Mouse (Mus musculus) midbrain, embryonic 15.5 days (tissue): ENCODE results near the gene Pja2. TPM values are rescaled to one million over a fixed set of nuclear protein-coding genes. Genes with fewer than 3 reads are reported as not detected.
A peak's percentile ranks its signal among the peaks of the same experiment; 100 is the strongest.

Experiments used
- ATAC-seq: fragments of 200-750 bp; cut with Nextera tagmentation; replicated peaks from 2 replicates; pipeline ENCODE4 v1.8.0; 2017; ENCODE audit warnings: moderate TSS enrichment
- H3K27ac ChIP-seq: fragments of 300-500 bp; sonication (generic); 2 replicates; pipeline ENCODE4 v1.5.1; 2015; ENCODE audit warnings: mild to moderate bottlenecking, inconsistent platforms
- H3K27me3 ChIP-seq: fragments of 300-500 bp; sonication (generic); replicated peaks from 2 replicates; pipeline ENCODE4 v1.6.1; 2015; ENCODE audit warnings: inconsistent platforms
- H3K36me3 ChIP-seq: fragments of 300-500 bp; sonication (generic); replicated peaks from 2 replicates; pipeline ENCODE4 v1.6.1; 2015; ENCODE audit warnings: inconsistent platforms
- H3K4me1 ChIP-seq: fragments of 300-500 bp; sonication (generic); 2 replicates; pipeline ENCODE4 v1.6.1; 2015; ENCODE audit warnings: inconsistent platforms
- H3K4me2 ChIP-seq: fragments of 300-500 bp; sonication (generic); 2 replicates; pipeline ENCODE4 v1.6.1; 2015; ENCODE audit warnings: inconsistent platforms, mild to moderate bottlenecking, moderate library complexity
- H3K4me3 ChIP-seq: fragments of 300-500 bp; sonication (generic); 2 replicates; pipeline ENCODE4 v1.5.1; 2015; ENCODE audit warnings: mild to moderate bottlenecking, inconsistent platforms
- H3K9ac ChIP-seq: fragments of 300-500 bp; sonication (generic); 2 replicates; pipeline ENCODE4 v1.6.1; 2015; ENCODE audit warnings: mild to moderate bottlenecking, inconsistent platforms
- H3K9me3 ChIP-seq: fragments of 300-500 bp; sonication (generic); 2 replicates; pipeline ENCODE4 v1.6.1; 2016; ENCODE audit warnings: inconsistent platforms
- WGBS: fragments of 180-500 bp; shearing (Covaris S2); methylation state at CpG from one replicate; pipeline ENCODE4 v1.1.7; 2015; ENCODE audit warnings: mixed read lengths; 5-methylcytosine and 5-hydroxymethylcytosine counted together
- polyA plus RNA-seq: library from polyadenylated mRNA; unstranded; fragments of >200 nt; fragmentation: Nextera tagmentation; extraction: Ambion mirVana; gene quantifications from 2 replicates; pipeline ENCODE4 v1.2.1, GENCODE M21; 2015

Gene Pja2
- 175 and 186 TPM in 2 replicates for polyA plus RNA-seq

- H3K9me3 ChIP-seq: no peaks in the 10 kb centered on the region
- WGBS: under 1% methylated on average over 41 of the region's 60 CpGs
- ATAC-seq: peak; percentile 99
- H3K36me3 ChIP-seq: no peaks in the 10 kb centered on the region
- H3K4me3 ChIP-seq: peak within 1 kb of the TSS; percentile 78
- H3K4me2 ChIP-seq: peak within 1 kb of the TSS; percentile 68
- peak within 1 kb of the TSS; percentile 100 for H3K9ac ChIP-seq
- peak within 1 kb of the TSS; percentile 99 for H3K27ac ChIP-seq
- H3K4me1 ChIP-seq: peaks cover 19% of the 10 kb centered on the region
- no peaks in the 10 kb centered on the region for H3K27me3 ChIP-seq
Measured at GRCm38 (mm10) chr17:64331898-64332769, at the start of gene Pja2. TSS of gene Pja2 (minus strand) at chr17:64331916.

- H3K4me2 ChIP-seq: no peak overlapping the region
- peak; percentile 70; the same call in 1 of the 2 replicates for ATAC-seq
- no peak overlapping the region for H3K9ac ChIP-seq
- H3K9me3 ChIP-seq: no peaks in the 10 kb centered on the region
- WGBS: 62% methylated on average over 4 of the region's 4 CpGs
- no peaks in the 10 kb centered on the region for H3K27me3 ChIP-seq
- no peaks in the 10 kb centered on the region for H3K4me1 ChIP-seq
- H3K4me3 ChIP-seq: no peak overlapping the region
- H3K36me3 ChIP-seq: no peaks in the 10 kb centered on the region
- H3K27ac ChIP-seq: no peak overlapping the region
Measured at GRCm38 (mm10) chr17:64375327-64375726, 43.6 kb upstream of the Pja2 start.

DNA sequence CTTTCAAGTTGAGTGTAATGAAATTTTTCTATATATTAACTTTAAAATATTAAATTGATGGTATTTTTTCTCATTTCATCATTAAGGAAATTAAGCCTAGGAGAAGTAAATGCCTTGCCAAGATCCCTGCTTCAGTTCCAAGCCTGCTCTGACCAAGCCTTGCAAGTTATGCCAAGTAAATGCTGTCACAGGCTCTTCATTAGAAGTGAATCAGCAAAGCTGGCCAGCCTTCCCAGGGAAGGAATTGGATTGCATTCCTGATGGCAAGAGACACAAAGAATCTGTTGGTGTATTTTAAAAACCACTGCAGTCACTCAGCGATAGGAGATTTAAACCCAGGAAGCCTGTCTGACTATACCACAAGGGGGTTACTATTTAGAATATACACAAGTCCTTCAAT is 32.0 kb upstream of the Pja2 start:
- no peak overlapping the region for H3K4me2 ChIP-seq
- no peak overlapping the region for H3K4me3 ChIP-seq
- WGBS: 72% methylated on average over 1 of the region's 1 CpGs
- no peak overlapping the region for H3K27ac ChIP-seq
- no peaks in the 10 kb centered on the region for H3K9me3 ChIP-seq
- no peaks in the 10 kb centered on the region for H3K36me3 ChIP-seq
- H3K4me1 ChIP-seq: no peaks in the 10 kb centered on the region
- H3K9ac ChIP-seq: no peak overlapping the region
- ATAC-seq: no peak
- no peaks in the 10 kb centered on the region for H3K27me3 ChIP-seq

GRCm38 (mm10) chr17:64362570-64362969 is 30.9 kb upstream of the Pja2 start:
- no peak overlapping the region for H3K4me2 ChIP-seq
- no peak overlapping the region for H3K27ac ChIP-seq
- no peak for ATAC-seq
- no peak overlapping the region for H3K4me3 ChIP-seq
- no peaks in the 10 kb centered on the region for H3K36me3 ChIP-seq
- H3K27me3 ChIP-seq: no peaks in the 10 kb centered on the region
- H3K9me3 ChIP-seq: no peaks in the 10 kb centered on the region
- H3K4me1 ChIP-seq: no peaks in the 10 kb centered on the region
- H3K9ac ChIP-seq: no peak overlapping the region
- 60% methylated on average over 5 of the region's 5 CpGs for WGBS

GRCm38 (mm10) chr17:64361911-64362425 is 30.3 kb upstream of the Pja2 start:
- Histone ChIP-seq H3K4me3 (no peak overlapping the region), H3K36me3 (no peaks in the 10 kb centered on the region), H3K27ac (no peak overlapping the region), H3K9me3 (no peaks in the 10 kb centered on the region), H3K27me3 (no peaks in the 10 kb centered on the region), H3K9ac (no peak overlapping the region), H3K4me2 (no peak overlapping the region), H3K4me1 (no peaks in the 10 kb centered on the region)
- ATAC-seq: no peak
- WGBS: 79% methylated on average over 3 of the region's 3 CpGs

GRCm38 (mm10) chr17:64353940-64354339 is 22.2 kb upstream of the Pja2 start:
- H3K4me2 ChIP-seq: no peak overlapping the region
- H3K9ac ChIP-seq: no peak overlapping the region
- H3K9me3 ChIP-seq: no peaks in the 10 kb centered on the region
- H3K4me1 ChIP-seq: no peaks in the 10 kb centered on the region
- H3K27ac ChIP-seq: no peak overlapping the region
- WGBS: 95% methylated on average over 7 of the region's 7 CpGs
- H3K4me3 ChIP-seq: no peak overlapping the region
- H3K27me3 ChIP-seq: no peaks in the 10 kb centered on the region
- no peak for ATAC-seq
- no peaks in the 10 kb centered on the region for H3K36me3 ChIP-seq

GRCm38 (mm10) chr17:64346135-64346534 is 14.4 kb upstream of the Pja2 start:
- Histone ChIP-seq H3K36me3 (no peaks in the 10 kb centered on the region), H3K4me1 (no peaks in the 10 kb centered on the region), H3K4me3 (0 out of 2 replicates have a peak overlapping the region, but pooled peaks have one; percentile 6), H3K9ac (no peak overlapping the region), H3K27ac (no peak overlapping the region), H3K9me3 (no peaks in the 10 kb centered on the region), H3K27me3 (no peaks in the 10 kb centered on the region), H3K4me2 (peak overlapping the region; percentile 41)
- ATAC-seq: no peak
- 35% methylated on average over 17 of the region's 17 CpGs for WGBS

DNA sequence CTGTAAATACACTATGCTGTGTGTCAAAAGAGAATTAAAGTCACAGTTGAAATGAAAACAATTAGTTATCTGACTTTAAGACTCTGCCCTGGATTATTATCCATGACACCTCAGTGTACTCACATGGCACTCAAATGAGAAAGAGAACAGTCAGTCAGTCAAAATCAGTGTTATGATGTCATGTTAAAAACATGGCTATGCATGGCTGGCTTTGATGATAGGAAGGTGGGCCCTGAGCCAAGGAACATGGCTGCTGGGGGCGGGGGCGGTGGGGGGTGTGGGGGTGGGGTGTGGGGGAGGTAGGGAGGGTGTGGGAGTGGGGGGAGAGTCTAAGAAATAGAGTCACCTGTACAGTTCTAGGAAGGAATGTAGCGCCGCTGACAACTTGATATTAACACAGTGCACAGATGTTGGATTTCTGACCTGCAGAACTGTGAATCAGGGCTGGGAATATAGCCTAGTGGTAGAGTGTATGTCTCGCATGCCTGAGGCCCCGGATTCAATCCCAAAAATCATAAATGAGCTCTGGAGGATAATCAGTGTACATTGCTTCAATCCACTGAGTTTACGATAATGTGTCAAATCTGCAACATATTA is 13.0 kb upstream of the Pja2 start:
- Histone ChIP-seq H3K4me3 (no peak overlapping the region), H3K4me2 (no peak overlapping the region), H3K9ac (no peak overlapping the region), H3K9me3 (no peaks in the 10 kb centered on the region), H3K36me3 (no peaks in the 10 kb centered on the region), H3K27me3 (no peaks in the 10 kb centered on the region), H3K27ac (no peak overlapping the region), H3K4me1 (no peaks in the 10 kb centered on the region)
- WGBS: 85% methylated on average over 7 of the region's 7 CpGs
- no peak for ATAC-seq

DNA sequence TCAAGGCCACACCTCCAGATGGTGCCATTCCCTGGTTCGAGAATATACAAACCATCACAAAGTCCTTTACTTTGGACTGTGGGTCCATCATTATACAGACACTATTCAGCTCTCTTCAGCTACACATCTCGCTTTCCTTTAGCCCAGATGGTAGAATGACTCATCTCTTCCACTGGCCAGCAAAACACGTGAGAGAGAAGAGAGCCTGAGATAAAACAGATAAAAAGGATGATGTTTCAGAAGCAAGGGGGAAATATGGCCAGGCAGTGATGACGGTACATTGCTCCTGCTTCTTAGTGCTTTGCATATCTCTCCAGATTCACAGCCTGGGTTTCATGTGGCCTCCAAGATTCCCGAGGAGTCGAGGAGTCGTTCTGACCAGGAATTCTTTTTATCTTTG is 10.0 kb upstream of the Pja2 start:
- H3K27ac ChIP-seq: no peak overlapping the region
- H3K4me1 ChIP-seq: no peaks in the 10 kb centered on the region
- H3K4me2 ChIP-seq: no peak overlapping the region
- no peak overlapping the region for H3K4me3 ChIP-seq
- H3K27me3 ChIP-seq: no peaks in the 10 kb centered on the region
- H3K9me3 ChIP-seq: no peaks in the 10 kb centered on the region
- 75% methylated on average over 7 of the region's 7 CpGs for WGBS
- H3K9ac ChIP-seq: no peak overlapping the region
- no peaks in the 10 kb centered on the region for H3K36me3 ChIP-seq
- ATAC-seq: no peak

DNA sequence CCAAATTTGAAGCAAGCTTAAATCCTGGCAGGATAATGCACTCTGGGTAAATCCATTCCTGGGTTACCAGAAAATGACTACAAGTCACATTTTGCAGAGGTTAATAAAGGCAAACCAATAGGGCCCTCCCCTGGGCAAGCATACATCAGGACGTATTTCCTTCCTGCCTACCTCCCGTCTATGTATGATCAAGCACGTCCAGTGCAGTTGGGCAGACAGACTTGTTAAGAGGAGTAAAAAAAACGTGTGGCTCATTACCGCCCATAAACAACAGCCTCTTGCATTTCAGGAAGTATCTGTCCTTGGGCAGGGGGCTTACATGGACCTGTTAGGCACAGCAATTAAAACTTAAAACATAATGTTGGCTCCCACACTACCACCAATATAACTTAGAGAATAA is 8.0 kb upstream of the Pja2 start:
- no peak overlapping the region for H3K27ac ChIP-seq
- no peaks in the 10 kb centered on the region for H3K36me3 ChIP-seq
- no peak overlapping the region for H3K4me2 ChIP-seq
- no peaks in the 10 kb centered on the region for H3K9me3 ChIP-seq
- no peaks in the 10 kb centered on the region for H3K4me1 ChIP-seq
- H3K9ac ChIP-seq: no peak overlapping the region
- no peaks in the 10 kb centered on the region for H3K27me3 ChIP-seq
- no peak for ATAC-seq
- no peak overlapping the region for H3K4me3 ChIP-seq
- WGBS: 67% methylated on average over 5 of the region's 5 CpGs

- H3K9me3 ChIP-seq: no peaks in the 10 kb centered on the region
- ATAC-seq: no peak
- peaks cover 8% of the 10 kb centered on the region for H3K4me1 ChIP-seq
- no peak overlapping the region for H3K9ac ChIP-seq
- no peak overlapping the region for H3K27ac ChIP-seq
- no peak overlapping the region for H3K4me2 ChIP-seq
- H3K27me3 ChIP-seq: no peaks in the 10 kb centered on the region
- H3K4me3 ChIP-seq: no peak overlapping the region
- 90% methylated on average over 4 of the region's 4 CpGs for WGBS
- H3K36me3 ChIP-seq: no peaks in the 10 kb centered on the region
Measured at GRCm38 (mm10) chr17:64337220-64337619, 5.5 kb upstream of the Pja2 start.

DNA sequence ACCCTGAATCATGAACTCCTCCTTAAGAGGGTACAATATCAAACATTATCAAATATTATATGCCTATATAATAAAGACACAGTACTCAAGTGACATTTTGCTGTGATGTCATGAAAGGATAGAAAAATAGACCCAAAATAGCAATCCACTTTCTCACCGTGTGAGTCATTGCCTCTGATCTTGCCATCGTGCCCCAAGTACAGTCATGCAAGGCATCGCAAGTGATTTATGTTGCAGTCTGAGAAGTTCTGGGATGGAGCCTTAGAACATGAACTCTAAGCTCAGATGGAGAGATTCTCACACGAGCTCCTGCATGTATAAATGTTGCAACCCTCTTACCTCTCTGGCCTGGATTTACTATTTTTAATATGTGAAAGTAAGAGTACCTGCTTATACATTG is 2.2 kb upstream of the Pja2 start:
- H3K36me3 ChIP-seq: no peaks in the 10 kb centered on the region
- H3K27ac ChIP-seq: no peak overlapping the region
- WGBS: 89% methylated on average over 4 of the region's 4 CpGs
- no peak overlapping the region for H3K9ac ChIP-seq
- H3K4me2 ChIP-seq: no peak overlapping the region
- H3K9me3 ChIP-seq: no peaks in the 10 kb centered on the region
- no peak for ATAC-seq
- peaks cover 17% of the 10 kb centered on the region for H3K4me1 ChIP-seq
- H3K27me3 ChIP-seq: no peaks in the 10 kb centered on the region
- no peak overlapping the region for H3K4me3 ChIP-seq
